Mouse (Mus musculus): ENCODE results near the gene Klf17. TPM values are rescaled to one million over a fixed set of nuclear protein-coding genes. Genes with fewer than 3 reads are reported as not detected.

Klf17 gene
- not detected in 4 replicates for total RNA-seq (2023; ENCODE audit: inconsistent age)

GRCm38 (mm10) chr4:117765416-117765815 is at the start of gene Klf17:
Gene Klf17, minus strand, starts transcription at chr4:117765648.

DNA sequence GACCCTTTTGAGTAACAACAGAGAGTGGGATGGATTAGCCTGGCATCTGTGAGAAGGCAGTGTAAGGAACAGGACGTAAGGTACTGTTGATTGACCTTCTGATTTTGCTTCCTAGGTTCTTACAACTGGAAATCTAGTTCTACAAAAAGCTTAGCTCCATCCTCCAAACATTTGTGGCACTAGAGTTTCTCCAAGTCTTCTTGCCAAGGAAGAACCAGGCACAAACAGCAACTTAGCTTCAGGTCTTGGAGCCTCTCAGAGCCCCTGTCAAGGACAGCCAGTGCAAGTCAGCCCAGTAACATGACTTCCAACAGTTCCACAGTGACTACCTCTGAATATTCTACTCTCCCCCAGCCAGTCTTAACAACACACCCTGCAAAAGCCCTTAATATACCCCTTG is 41.3 kb downstream of the Klf17 start, which contains the start of gene Gm12845:
Gene Gm12845 (plus strand): TSS at position 301 of the 400 bp plus-strand sequence.

Other genes starting within 250 kb of the Klf17 start
- 49.4 to 54.1 TPM (median 53.1 TPM) in 4 replicates for gene Eri3, start 215.3 kb downstream of the Klf17 start, total RNA-seq (2023; ENCODE audit: inconsistent age)
- gene Dmap1, start 83.4 kb downstream of the Klf17 start, total RNA-seq (2023; ENCODE audit: inconsistent age), result 27.9 to 34.2 TPM (median 30.9 TPM) in 4 replicates
- not detected in 4 replicates for gene Gm12845, start 41.2 kb downstream of the Klf17 start, total RNA-seq (2023; ENCODE audit: inconsistent age)
- gene Slc6a9, start 68.9 kb upstream of the Klf17 start, total RNA-seq (2023; ENCODE audit: inconsistent age), result 0.32 to 0.87 TPM (median 0.43 TPM) in 4 replicates
- gene Ccdc24, start 106.9 kb upstream of the Klf17 start, total RNA-seq (2023; ENCODE audit: inconsistent age), result not detected in 4 replicates
- gene B4galt2, start 117.8 kb upstream of the Klf17 start, total RNA-seq (2023; ENCODE audit: inconsistent age), result 0.35 TPM in 1 of 4 replicates, not detected in the others
- gene Atp6v0b, start 121.7 kb upstream of the Klf17 start, total RNA-seq (2023; ENCODE audit: inconsistent age), result 248 to 285 TPM (median 270 TPM) in 4 replicates
- gene Dph2, start 126.4 kb upstream of the Klf17 start, total RNA-seq (2023; ENCODE audit: inconsistent age), result 13.6 to 19.8 TPM (median 14.2 TPM) in 4 replicates
- gene Ipo13, start 149.4 kb upstream of the Klf17 start, total RNA-seq (2023; ENCODE audit: inconsistent age), result 47.6 to 62.3 TPM (median 56.0 TPM) in 4 replicates
- 0.22 to 0.58 TPM (median 0.32 TPM) in 4 replicates for gene Artn, start 164.1 kb upstream of the Klf17 start, total RNA-seq (2023; ENCODE audit: inconsistent age)

Measured in B cell, adult (primary cell).